Mouse (Mus musculus) ovary, postnatal 14 days (tissue): ENCODE measurements around the gene Slc6a8.

Experiments used
- DNase-seq: peaks from one replicate; pipeline ENCODE4 v3.0.0; 2022; ENCODE audit warnings: low spot score

Slc6a8 gene

DNA sequence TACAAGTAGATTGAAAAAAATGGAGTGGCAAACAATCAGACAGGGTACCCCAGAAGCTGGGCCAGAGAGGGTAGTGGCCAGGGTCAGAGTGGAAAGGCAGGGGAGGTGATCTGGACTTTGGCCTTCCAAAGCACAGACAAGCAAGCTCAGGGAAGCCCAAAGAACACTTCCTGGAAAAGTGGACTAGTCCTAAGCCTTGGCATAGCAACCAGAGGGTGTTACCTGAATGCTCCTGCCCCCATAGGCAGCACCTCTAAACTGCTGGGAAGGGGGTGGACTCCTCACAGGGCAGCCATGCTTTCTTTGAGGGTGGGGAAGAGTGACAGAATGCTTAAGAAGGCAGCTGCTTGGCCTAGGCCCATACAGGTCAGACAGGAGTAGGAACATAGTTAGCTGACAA, 12.0 kb downstream of the Slc6a8 start:
- no peak for DNase-seq

DNA sequence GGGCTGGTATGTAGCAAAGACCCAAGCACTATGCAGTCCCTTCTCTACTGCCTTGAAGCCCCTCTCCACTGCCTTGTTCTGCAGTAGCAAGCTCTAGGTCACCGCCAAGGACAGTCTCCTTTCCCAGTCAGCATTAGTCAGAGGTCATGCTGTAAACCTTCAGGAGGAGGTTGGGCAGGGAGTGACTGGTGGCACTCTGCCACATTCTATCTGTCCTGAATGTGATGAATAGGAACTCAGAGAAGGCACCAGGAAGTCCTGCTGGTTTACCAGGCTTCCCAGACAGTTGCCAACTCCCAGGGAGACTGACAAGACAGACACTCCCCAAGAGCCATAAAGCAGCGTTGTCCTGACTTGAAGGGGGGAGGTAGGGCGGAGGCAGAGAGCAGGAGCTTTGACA, 12.7 kb downstream of the Slc6a8 start:
- no peak for DNase-seq

GRCm38 (mm10) chrX:73690917-73691629, 18.1 kb downstream of the Slc6a8 start:
- DNase-seq, result peak; percentile 21

- DNase-seq, result no peak
Observed at GRCm38 (mm10) chrX:73700472-73700871, 27.5 kb downstream of the Slc6a8 start.

DNA sequence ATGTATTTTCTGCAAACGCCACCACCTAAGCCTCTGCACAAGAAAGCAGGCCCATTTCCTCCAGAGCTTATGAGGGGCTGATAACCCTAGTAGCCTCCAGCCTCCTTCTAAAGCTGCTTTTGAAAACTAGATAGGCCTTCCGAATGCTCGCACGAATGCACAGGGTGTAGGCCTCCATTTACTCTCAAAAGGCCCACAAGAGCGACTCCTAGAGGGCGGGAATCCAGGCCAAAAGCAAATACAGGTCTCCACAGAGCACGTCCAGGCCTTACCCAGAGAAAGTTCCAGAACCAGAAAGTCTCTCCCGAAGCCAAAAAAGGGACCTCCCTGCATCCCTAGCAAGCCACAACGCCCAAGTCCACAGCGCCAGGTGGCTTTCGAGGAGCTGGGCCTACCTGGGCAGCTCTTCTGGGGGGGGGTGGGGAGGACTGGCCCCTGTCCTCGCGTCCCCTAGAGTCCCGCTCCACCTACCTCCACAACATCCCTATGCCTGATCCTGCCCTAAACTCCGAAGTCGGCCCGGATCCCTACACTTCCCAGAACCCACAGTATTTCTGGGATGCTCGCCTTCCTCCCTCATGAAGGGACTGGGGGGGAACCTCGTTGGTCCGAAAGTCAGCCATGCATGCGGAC, 42.6 kb downstream of the Slc6a8 start:
- peak; percentile 25 for DNase-seq

DNA sequence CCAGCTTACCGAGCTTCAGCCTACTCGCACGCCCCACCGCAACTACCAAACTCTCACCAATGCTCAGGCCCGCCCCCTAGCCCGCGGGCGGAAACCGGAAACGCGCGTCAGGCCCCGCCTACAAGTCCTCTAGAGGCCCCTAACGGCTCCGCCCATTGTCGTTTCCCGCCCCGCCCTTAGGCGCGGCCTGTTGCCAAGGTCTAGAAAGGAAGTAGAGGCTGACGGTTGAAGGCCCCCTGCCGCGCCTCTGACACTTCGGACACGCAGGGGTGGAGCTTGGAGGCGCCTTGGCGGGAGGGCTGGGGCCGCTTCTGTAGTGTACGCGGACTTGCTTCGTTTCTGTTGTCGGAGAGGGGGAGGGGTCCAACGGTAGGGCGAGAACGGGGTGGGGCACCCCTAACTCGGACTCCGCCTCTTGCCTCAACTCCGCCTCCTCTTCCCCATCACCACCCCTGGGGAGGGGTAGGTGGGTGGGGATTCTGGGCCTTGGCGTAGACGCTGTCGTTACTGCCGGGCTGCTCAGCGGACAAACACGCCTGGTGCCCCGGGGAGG, 43.2 kb downstream of the Slc6a8 start, which contains the start of the genes Bcap31 and Abcd1:
TSS of gene Bcap31 (minus strand) at position 67 of the 553 bp plus-strand sequence.
TSS of gene Abcd1 (plus strand) at position 489 of the 553 bp plus-strand sequence.
- peak; percentile 78 for DNase-seq

GRCm38 (mm10) chrX:73716709-73717545, 44.0 kb downstream of the Slc6a8 start:
- peak; percentile 7 for DNase-seq

- DNase-seq, result no peak
Observed at GRCm38 (mm10) chrX:73717667-73718066, 44.7 kb downstream of the Slc6a8 start.

DNA sequence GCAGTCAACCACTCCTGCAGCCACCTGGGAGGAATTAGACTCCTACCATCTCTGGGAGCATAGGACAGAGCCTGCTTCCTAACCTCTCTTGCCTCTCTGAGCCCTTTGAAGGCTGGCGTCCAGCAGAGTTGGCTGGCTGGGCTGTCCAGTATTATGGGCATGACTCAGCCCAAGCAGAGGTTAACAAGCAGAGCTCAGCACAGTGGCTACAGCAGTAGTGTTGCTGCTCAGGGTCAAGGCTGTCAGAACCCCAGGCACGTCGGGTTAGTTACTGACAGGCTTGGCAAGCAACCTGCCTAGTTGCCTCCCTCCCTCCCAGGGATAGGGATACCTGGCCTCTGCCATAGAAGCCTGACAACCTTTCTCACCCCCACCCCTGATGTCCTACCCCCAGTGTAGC, 45.3 kb downstream of the Slc6a8 start:
- DNase-seq, result no peak

GRCm38 (mm10) chrX:73718686-73719362, 45.9 kb downstream of the Slc6a8 start:
- no peak for DNase-seq

DNA sequence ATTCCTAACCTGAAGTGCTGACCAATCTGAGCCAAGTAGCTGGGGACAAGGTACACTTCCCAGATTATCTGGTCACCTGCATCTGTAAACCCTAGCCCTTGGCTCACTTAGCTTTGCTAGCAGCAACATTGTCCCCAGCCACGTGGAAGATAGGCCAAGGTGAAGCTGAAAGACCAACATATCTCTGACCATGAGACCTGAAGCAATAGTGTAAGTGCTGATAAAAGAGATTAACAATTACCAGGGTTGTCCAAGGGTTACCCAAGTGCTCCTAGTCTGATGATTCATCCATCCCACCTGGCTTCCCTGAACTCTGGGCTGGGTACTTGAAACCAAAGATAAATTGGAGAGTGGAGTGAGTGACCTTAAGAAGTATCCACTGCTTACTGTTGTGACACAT, 58.0 kb downstream of the Slc6a8 start:
- DNase-seq, result no peak
